Mouse (Mus musculus): ENCODE results near the gene Pmp22. TPM values are rescaled to one million over a fixed set of nuclear protein-coding genes. Genes with fewer than 3 reads are reported as not detected.

The Pmp22 gene
- polyA plus RNA-seq, 1 experiment from 2014 or later: 80.1 TPM

- ATAC-seq (replicated peaks; ENCODE audit: low FRiP score) (no peak), DNase-seq (ENCODE audit: low spot score) (no peak)
- Histone ChIP-seq H3K4me1 (replicated peaks; ENCODE audit: control insufficient read depth, insufficient read depth, low read length) (no peaks in the 10 kb centered on the region), H3K9ac (ENCODE audit: low read depth, low read length) (no peak overlapping the region), H3K36me3 (ENCODE audit: control insufficient read depth, insufficient read depth, low read length) (no peaks in the 10 kb centered on the region), H3K9me3 (ENCODE audit: control insufficient read depth, low read length) (no peaks in the 10 kb centered on the region), H3K27ac (ENCODE audit: low read depth, low read length) (no peak overlapping the region), H3K4me2 (no peak overlapping the region), H3K4me3 (ENCODE audit: low read depth, low read length) (no peak overlapping the region), H3K27me3 (replicated peaks; ENCODE audit: control insufficient read depth, insufficient read depth, low read length) (peaks cover 33% of the 10 kb centered on the region)
- 72% methylated on average over 4 of the region's 4 CpGs for WGBS
Observed at GRCm38 (mm10) chr11:63136836-63137416, 8.1 kb downstream of the Pmp22 start.

- H3K27ac ChIP-seq (ENCODE audit: low read depth, low read length): no peak overlapping the region
- H3K4me1 ChIP-seq (replicated peaks; ENCODE audit: control insufficient read depth, insufficient read depth, low read length): no peaks in the 10 kb centered on the region
- peaks cover 15% of the 10 kb centered on the region for H3K27me3 ChIP-seq (replicated peaks; ENCODE audit: control insufficient read depth, insufficient read depth, low read length)
- H3K4me3 ChIP-seq (ENCODE audit: low read depth, low read length): no peak overlapping the region
- no peaks in the 10 kb centered on the region for H3K36me3 ChIP-seq (ENCODE audit: control insufficient read depth, insufficient read depth, low read length)
- H3K9ac ChIP-seq (ENCODE audit: low read depth, low read length): no peak overlapping the region
- no peaks in the 10 kb centered on the region for H3K9me3 ChIP-seq (ENCODE audit: control insufficient read depth, low read length)
- 30% methylated on average over 3 of the region's 3 CpGs for WGBS
- ATAC-seq (replicated peaks; ENCODE audit: low FRiP score) (no peak), DNase-seq (ENCODE audit: low spot score) (no peak)
- no peak overlapping the region for H3K4me2 ChIP-seq
Observed at GRCm38 (mm10) chr11:63138739-63139138, 10.0 kb downstream of the Pmp22 start.

DNA sequence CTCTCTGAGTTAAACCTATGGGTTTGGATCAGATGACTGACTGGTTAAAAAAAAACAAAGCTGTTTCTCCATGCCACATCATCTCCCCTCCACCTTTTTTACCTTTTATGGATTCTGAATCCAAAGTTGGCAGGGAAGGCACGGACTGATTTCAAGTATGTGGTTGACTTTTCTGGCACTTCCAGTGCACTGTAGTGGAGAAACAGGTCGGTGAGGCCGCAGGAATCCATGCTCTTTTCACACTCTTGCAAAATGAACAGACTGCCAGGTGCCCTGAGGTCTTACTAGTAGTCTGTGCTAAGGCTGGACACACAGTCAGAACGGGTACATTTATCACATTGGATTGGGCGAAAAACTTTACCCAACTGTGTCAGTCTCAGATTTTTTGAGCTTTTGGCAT, 13.5 kb downstream of the Pmp22 start:
- H3K36me3 ChIP-seq (ENCODE audit: control insufficient read depth, insufficient read depth, low read length): no peaks in the 10 kb centered on the region; the same call in 1 of the 2 replicates
- ATAC-seq (replicated peaks; ENCODE audit: low FRiP score): no peak
- 87% methylated on average over 5 of the region's 5 CpGs for WGBS
- no peak overlapping the region for H3K9ac ChIP-seq (ENCODE audit: low read depth, low read length)
- no peaks in the 10 kb centered on the region for H3K9me3 ChIP-seq (ENCODE audit: control insufficient read depth, low read length)
- H3K4me3 ChIP-seq (ENCODE audit: low read depth, low read length): no peak overlapping the region
- H3K27me3 ChIP-seq (replicated peaks; ENCODE audit: control insufficient read depth, insufficient read depth, low read length): no peaks in the 10 kb centered on the region
- peaks cover 4% of the 10 kb centered on the region; the same call in 1 of the 2 replicates for H3K4me1 ChIP-seq (replicated peaks; ENCODE audit: control insufficient read depth, insufficient read depth, low read length)
- H3K27ac ChIP-seq (ENCODE audit: low read depth, low read length): no peak overlapping the region
- no peak overlapping the region for H3K4me2 ChIP-seq
- no peak for DNase-seq (ENCODE audit: low spot score)

- Histone ChIP-seq H3K27ac (ENCODE audit: low read depth, low read length) (no peak overlapping the region), H3K27me3 (replicated peaks; ENCODE audit: control insufficient read depth, insufficient read depth, low read length) (no peaks in the 10 kb centered on the region), H3K4me3 (ENCODE audit: low read depth, low read length) (no peak overlapping the region), H3K9ac (ENCODE audit: low read depth, low read length) (no peak overlapping the region), H3K4me1 (replicated peaks; ENCODE audit: control insufficient read depth, insufficient read depth, low read length) (peaks cover 4% of the 10 kb centered on the region; the same call in 1 of the 2 replicates), H3K36me3 (ENCODE audit: control insufficient read depth, insufficient read depth, low read length) (no peaks in the 10 kb centered on the region; the same call in 1 of the 2 replicates), H3K9me3 (ENCODE audit: control insufficient read depth, low read length) (no peaks in the 10 kb centered on the region), H3K4me2 (no peak overlapping the region)
- WGBS: 70% methylated on average over 4 of the region's 4 CpGs
- ATAC-seq (replicated peaks; ENCODE audit: low FRiP score) (no peak), DNase-seq (ENCODE audit: low spot score) (no peak)
Observed at GRCm38 (mm10) chr11:63142816-63143215, 14.0 kb downstream of the Pmp22 start.

GRCm38 (mm10) chr11:63143486-63143885, 14.7 kb downstream of the Pmp22 start:
- no peak overlapping the region for H3K4me3 ChIP-seq (ENCODE audit: low read depth, low read length)
- peaks cover 4% of the 10 kb centered on the region; the same call in 1 of the 2 replicates for H3K4me1 ChIP-seq (replicated peaks; ENCODE audit: control insufficient read depth, insufficient read depth, low read length)
- no peaks in the 10 kb centered on the region; the same call in 1 of the 2 replicates for H3K36me3 ChIP-seq (ENCODE audit: control insufficient read depth, insufficient read depth, low read length)
- no peak overlapping the region for H3K4me2 ChIP-seq
- H3K27ac ChIP-seq (ENCODE audit: low read depth, low read length): no peak overlapping the region
- 71% methylated on average over 8 of the region's 8 CpGs for WGBS
- no peaks in the 10 kb centered on the region for H3K27me3 ChIP-seq (replicated peaks; ENCODE audit: control insufficient read depth, insufficient read depth, low read length)
- no peaks in the 10 kb centered on the region for H3K9me3 ChIP-seq (ENCODE audit: control insufficient read depth, low read length)
- DNase-seq (ENCODE audit: low spot score): no peak
- ATAC-seq (replicated peaks; ENCODE audit: low FRiP score): no peak
- H3K9ac ChIP-seq (ENCODE audit: low read depth, low read length): no peak overlapping the region

DNA sequence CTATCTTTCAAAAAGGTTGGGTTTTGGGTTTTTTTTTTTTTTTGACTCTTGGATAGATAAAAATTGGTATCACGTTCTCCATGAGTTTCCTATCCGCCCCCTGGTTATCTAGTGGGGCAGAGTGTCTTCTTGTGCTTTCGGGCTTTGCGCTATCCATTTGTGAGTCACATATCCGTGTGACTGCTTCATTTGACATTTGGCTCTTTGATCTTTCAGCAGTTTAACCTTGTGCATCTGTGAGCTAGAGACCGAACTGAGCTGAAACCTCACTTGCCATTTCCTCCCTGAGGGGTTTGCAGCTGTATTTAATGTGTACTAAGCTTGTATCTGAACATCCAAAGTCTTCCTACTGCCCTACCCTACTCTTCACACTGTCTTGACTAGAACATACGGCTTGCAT, 17.8 kb downstream of the Pmp22 start:
- Histone ChIP-seq H3K9ac (ENCODE audit: low read depth, low read length) (no peak overlapping the region), H3K36me3 (ENCODE audit: control insufficient read depth, insufficient read depth, low read length) (no peaks in the 10 kb centered on the region; the same call in 1 of the 2 replicates), H3K4me1 (replicated peaks; ENCODE audit: control insufficient read depth, insufficient read depth, low read length) (peaks cover 4% of the 10 kb centered on the region; the same call in 1 of the 2 replicates), H3K4me3 (ENCODE audit: low read depth, low read length) (no peak overlapping the region), H3K27me3 (replicated peaks; ENCODE audit: control insufficient read depth, insufficient read depth, low read length) (no peaks in the 10 kb centered on the region), H3K9me3 (ENCODE audit: control insufficient read depth, low read length) (no peaks in the 10 kb centered on the region), H3K4me2 (no peak overlapping the region), H3K27ac (ENCODE audit: low read depth, low read length) (no peak overlapping the region)
- WGBS: 41% methylated on average over 7 of the region's 7 CpGs
- peak; percentile 31; the same call in 1 of the 2 replicates for ATAC-seq (replicated peaks; ENCODE audit: low FRiP score)
- no peak for DNase-seq (ENCODE audit: low spot score)

GRCm38 (mm10) chr11:63148276-63148675, 19.5 kb downstream of the Pmp22 start:
- H3K36me3 ChIP-seq (ENCODE audit: control insufficient read depth, insufficient read depth, low read length): no peaks in the 10 kb centered on the region; the same call in 1 of the 2 replicates
- no peak overlapping the region for H3K4me2 ChIP-seq
- no peak overlapping the region for H3K9ac ChIP-seq (ENCODE audit: low read depth, low read length)
- DNase-seq (ENCODE audit: low spot score): no peak
- no peak overlapping the region for H3K4me3 ChIP-seq (ENCODE audit: low read depth, low read length)
- no peak for ATAC-seq (replicated peaks; ENCODE audit: low FRiP score)
- peaks cover 4% of the 10 kb centered on the region; the same call in 1 of the 2 replicates for H3K4me1 ChIP-seq (replicated peaks; ENCODE audit: control insufficient read depth, insufficient read depth, low read length)
- H3K27ac ChIP-seq (ENCODE audit: low read depth, low read length): no peak overlapping the region
- no peaks in the 10 kb centered on the region for H3K27me3 ChIP-seq (replicated peaks; ENCODE audit: control insufficient read depth, insufficient read depth, low read length)
- no peaks in the 10 kb centered on the region for H3K9me3 ChIP-seq (ENCODE audit: control insufficient read depth, low read length)
- 67% methylated on average over 3 of the region's 3 CpGs for WGBS

- H3K27ac ChIP-seq (ENCODE audit: low read depth, low read length): no peak overlapping the region
- WGBS: 71% methylated on average over 5 of the region's 5 CpGs
- no peaks in the 10 kb centered on the region for H3K36me3 ChIP-seq (ENCODE audit: control insufficient read depth, insufficient read depth, low read length)
- H3K4me1 ChIP-seq (replicated peaks; ENCODE audit: control insufficient read depth, insufficient read depth, low read length): no peaks in the 10 kb centered on the region
- H3K27me3 ChIP-seq (replicated peaks; ENCODE audit: control insufficient read depth, insufficient read depth, low read length): no peaks in the 10 kb centered on the region
- no peak overlapping the region for H3K9ac ChIP-seq (ENCODE audit: low read depth, low read length)
- DNase-seq (ENCODE audit: low spot score) (no peak), ATAC-seq (replicated peaks; ENCODE audit: low FRiP score) (no peak)
- H3K4me2 ChIP-seq: no peak overlapping the region
- H3K9me3 ChIP-seq (ENCODE audit: control insufficient read depth, low read length): no peaks in the 10 kb centered on the region
- no peak overlapping the region for H3K4me3 ChIP-seq (ENCODE audit: low read depth, low read length)
Observed at GRCm38 (mm10) chr11:63151857-63152256, 23.1 kb downstream of the Pmp22 start.

DNA sequence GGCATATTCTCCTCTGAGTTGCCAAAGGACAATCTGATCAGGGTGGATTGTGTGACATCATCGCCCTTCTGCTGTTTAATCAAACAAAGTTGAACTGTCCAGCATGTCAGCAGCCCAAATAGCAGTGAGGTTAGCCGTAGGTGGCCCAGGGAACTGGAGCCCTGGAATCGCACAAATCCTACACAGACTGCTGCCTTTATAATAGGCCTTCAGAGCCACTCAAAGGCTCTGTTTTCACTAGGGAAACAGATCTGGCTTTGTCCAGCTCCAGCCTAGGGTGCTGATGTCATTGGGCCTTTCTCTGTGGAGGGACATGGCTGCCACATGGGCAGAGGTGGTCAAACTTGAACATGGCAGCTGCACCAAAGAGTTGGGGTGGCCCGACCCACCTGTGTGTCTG, 28.3 kb downstream of the Pmp22 start:
- H3K27me3 ChIP-seq (replicated peaks; ENCODE audit: control insufficient read depth, insufficient read depth, low read length): no peaks in the 10 kb centered on the region
- H3K9ac ChIP-seq (ENCODE audit: low read depth, low read length): no peak overlapping the region
- WGBS: 82% methylated on average over 4 of the region's 4 CpGs
- no peaks in the 10 kb centered on the region for H3K4me1 ChIP-seq (replicated peaks; ENCODE audit: control insufficient read depth, insufficient read depth, low read length)
- H3K36me3 ChIP-seq (ENCODE audit: control insufficient read depth, insufficient read depth, low read length): no peaks in the 10 kb centered on the region
- H3K9me3 ChIP-seq (ENCODE audit: control insufficient read depth, low read length): no peaks in the 10 kb centered on the region
- no peak overlapping the region for H3K4me2 ChIP-seq
- no peak for ATAC-seq (replicated peaks; ENCODE audit: low FRiP score)
- no peak overlapping the region for H3K27ac ChIP-seq (ENCODE audit: low read depth, low read length)
- DNase-seq (ENCODE audit: low spot score): no peak
- H3K4me3 ChIP-seq (ENCODE audit: low read depth, low read length): no peak overlapping the region
